Mouse (Mus musculus) stomach, postnatal 0 days (tissue): ENCODE measurements around the gene Wdr31. TPM values are rescaled to one million over a fixed set of nuclear protein-coding genes. Genes with fewer than 3 reads are reported as not detected.

ENCODE experiments used
- ATAC-seq: fragments of 200-750 bp; cut with Nextera tagmentation; 2 replicates; pipeline ENCODE4 v1.8.0; 2017; ENCODE audit not compliant: low FRiP score, low TSS enrichment
- DNase-seq: peaks from one replicate; pipeline ENCODE4 v3.0.0-alpha.2; 2016; ENCODE audit warnings: low spot score
- H3K27ac ChIP-seq: fragments of 300-500 bp; sonication (generic); replicated peaks from 2 replicates; pipeline ENCODE4 v1.5.1; 2014; ENCODE audit warnings: mild to moderate bottlenecking, control low read depth
- H3K27me3 ChIP-seq: fragments of 300-500 bp; sonication (generic); 2 replicates; pipeline ENCODE4 v1.6.1; 2014; ENCODE audit warnings: low read length; ENCODE audit not compliant: control insufficient read depth, insufficient read depth
- H3K36me3 ChIP-seq: fragments of 300-500 bp; sonication (generic); 2 replicates; pipeline ENCODE4 v1.6.1; 2014; ENCODE audit warnings: low read length, mixed read lengths; ENCODE audit not compliant: control insufficient read depth, insufficient read depth
- H3K4me1 ChIP-seq: fragments of 300-500 bp; sonication (generic); replicated peaks from 2 replicates; pipeline ENCODE4 v1.6.1; 2014; ENCODE audit warnings: antibody characterized with exemption; ENCODE audit not compliant: control insufficient read depth, insufficient read depth
- H3K4me2 ChIP-seq: fragments of 300-500 bp; sonication (generic); replicated peaks from 2 replicates; pipeline ENCODE4 v1.6.1; 2014; ENCODE audit warnings: low read depth, mild to moderate bottlenecking, control low read depth, moderate library complexity
- H3K4me3 ChIP-seq: fragments of 300-500 bp; sonication (generic); 2 replicates; pipeline ENCODE4 v1.5.1; 2014; ENCODE audit warnings: low read depth, low read length, control low read depth
- H3K9ac ChIP-seq: fragments of 300-500 bp; sonication (generic); 2 replicates; pipeline ENCODE4 v1.6.1; 2014; ENCODE audit warnings: mild to moderate bottlenecking, low read length, control low read depth, mixed read lengths
- H3K9me3 ChIP-seq: fragments of 300-500 bp; sonication (generic); 2 replicates; pipeline ENCODE4 v1.6.1; 2016; ENCODE audit warnings: low read length; ENCODE audit not compliant: control insufficient read depth
- CTCF ChIP-seq: IDR thresholded peaks from 2 replicates; pipeline ENCODE4 v1.5.1; 2016; ENCODE audit warnings: antibody characterized with exemption, low read depth, mild to moderate bottlenecking, moderate library complexity
- EP300 ChIP-seq: optimal IDR thresholded peaks from 2 replicates; pipeline ENCODE3; 2016; ENCODE audit warnings: antibody characterized with exemption
- WGBS: fragments of 180-500 bp; shearing (Covaris S2); extraction: QIAGEN DNeasy Blood & Tissue Kit; methylation state at CpG from one replicate; pipeline ENCODE4 v1.1.7; 2014; 5-methylcytosine and 5-hydroxymethylcytosine counted together
- polyA plus RNA-seq: library from polyadenylated mRNA; unstranded; fragments of >200 nt; fragmentation: Nextera tagmentation; extraction: Ambion mirVana; gene quantifications from 2 replicates; pipeline ENCODE4 v1.2.1, GENCODE M21; 2015

Gene Wdr31
- polyA plus RNA-seq, 1 experiment from 2014 or later = 2.3 TPM

- Histone ChIP-seq H3K36me3 (peaks cover 6% of the 10 kb centered on the region), H3K9me3 (no peaks in the 10 kb centered on the region), H3K4me1 (peaks cover 4% of the 10 kb centered on the region; the same call in 1 of the 2 replicates), H3K4me3 (peak within 1 kb of the TSS; percentile 65), H3K27ac (peak within 1 kb of the TSS; percentile 86), H3K4me2 (peak within 1 kb of the TSS; percentile 54), H3K9ac (peak within 1 kb of the TSS; percentile 84), H3K27me3 (no peaks in the 10 kb centered on the region)
- TF ChIP-seq EP300 = peak; percentile 49
- no peak for TF ChIP-seq CTCF
- DNase-seq (peak; percentile 98), ATAC-seq (peak; percentile 99)
- under 1% methylated on average over 39 of the region's 39 CpGs for WGBS
Observed at GRCm38 (mm10) chr4:62408601-62409282, 62.0 kb downstream of the Wdr31 start, which contains the start of the genes Cdc26 and Prpf4. TSS of gene Cdc26 (minus strand) at chr4:62408642. TSS of gene Prpf4 (plus strand) at chr4:62408797.

- ATAC-seq (peak; percentile 49), DNase-seq (peak; percentile 69)
- H3K4me2 ChIP-seq = peak overlapping the region; percentile 47
- TF ChIP-seq EP300 (peak; percentile 32), CTCF (peak; percentile 75)
- under 1% methylated on average over 35 of the region's 35 CpGs for WGBS
- H3K9me3 ChIP-seq = no peaks in the 10 kb centered on the region
- H3K4me1 ChIP-seq = peaks cover 4% of the 10 kb centered on the region; the same call in 1 of the 2 replicates
- peaks cover 6% of the 10 kb centered on the region for H3K36me3 ChIP-seq
- H3K27me3 ChIP-seq = no peaks in the 10 kb centered on the region
- H3K9ac ChIP-seq = peak overlapping the region; percentile 84
- peak overlapping the region; percentile 65 for H3K4me3 ChIP-seq
- H3K27ac ChIP-seq = peak overlapping the region; percentile 85
Observed at GRCm38 (mm10) chr4:62407730-62408582, 62.7 kb downstream of the Wdr31 start.

GRCm38 (mm10) chr4:62406133-62406532, 64.6 kb downstream of the Wdr31 start:
- Histone ChIP-seq H3K27ac (no peak overlapping the region), H3K36me3 (peaks cover 11% of the 10 kb centered on the region), H3K4me1 (peaks cover 4% of the 10 kb centered on the region; the same call in 1 of the 2 replicates), H3K4me2 (no peak overlapping the region), H3K9ac (no peak overlapping the region), H3K4me3 (no peak overlapping the region), H3K27me3 (no peaks in the 10 kb centered on the region), H3K9me3 (no peaks in the 10 kb centered on the region)
- 82% methylated on average over 4 of the region's 4 CpGs for WGBS
- TF ChIP-seq CTCF (no peak), EP300 (no peak)
- DNase-seq = no peak
- ATAC-seq = no peak

GRCm38 (mm10) chr4:62398956-62399355, 71.7 kb downstream of the Wdr31 start:
- Histone ChIP-seq H3K36me3 (peaks cover 18% of the 10 kb centered on the region), H3K9ac (no peak overlapping the region), H3K4me1 (no peaks in the 10 kb centered on the region), H3K4me2 (no peak overlapping the region), H3K4me3 (no peak overlapping the region), H3K9me3 (no peaks in the 10 kb centered on the region), H3K27me3 (no peaks in the 10 kb centered on the region), H3K27ac (no peak overlapping the region)
- no peak for DNase-seq
- no peak for TF ChIP-seq CTCF
- TF ChIP-seq EP300 = no peak
- 63% methylated on average over 3 of the region's 3 CpGs for WGBS
- no peak for ATAC-seq

Other genes starting within 250 kb of the Wdr31 start
- 2.9 and 3.2 TPM in 2 replicates for gene Zfp37, start 239.8 kb downstream of the Wdr31 start, polyA plus RNA-seq
- 32.6 and 35.7 TPM in 2 replicates for gene Slc31a2, start 208.3 kb downstream of the Wdr31 start, polyA plus RNA-seq
- gene Fkbp15, start 110.3 kb downstream of the Wdr31 start, polyA plus RNA-seq = 15.0 and 16.2 TPM in 2 replicates
- 51.4 and 55.0 TPM in 2 replicates for gene Slc31a1, start 110.2 kb downstream of the Wdr31 start, polyA plus RNA-seq
- 83.6 and 91.5 TPM in 2 replicates for gene Cdc26, start 62.3 kb downstream of the Wdr31 start, polyA plus RNA-seq
- 7.5 and 7.6 TPM in 2 replicates for gene Prpf4, start 62.1 kb downstream of the Wdr31 start, polyA plus RNA-seq
- 0.23 and 0.24 TPM in 2 replicates for gene Rnf183, start 35.6 kb downstream of the Wdr31 start, polyA plus RNA-seq
- 32.5 and 38.1 TPM in 2 replicates for gene Bspry, start 9.2 kb upstream of the Wdr31 start, polyA plus RNA-seq
- gene Hdhd3, start 32.6 kb upstream of the Wdr31 start, polyA plus RNA-seq = 23.5 and 26.0 TPM in 2 replicates
- 161 and 178 TPM in 2 replicates for gene Alad, start 49.0 kb upstream of the Wdr31 start, polyA plus RNA-seq
- gene Pole3, start 54.2 kb upstream of the Wdr31 start, polyA plus RNA-seq = 52.4 and 55.5 TPM in 2 replicates
- gene 4933430I17Rik, start 54.5 kb upstream of the Wdr31 start, polyA plus RNA-seq = 0.18 and 0.35 TPM in 2 replicates
- gene Rgs3, start 89.0 kb upstream of the Wdr31 start, polyA plus RNA-seq = 26.4 and 30.0 TPM in 2 replicates